Mouse (Mus musculus) thymus, adult 18-20 months (tissue): ENCODE results near the gene Ift88.

Experiments used
- DNase-seq, 2 experiments: peaks; one replicate each; pipeline ENCODE4 v3.0.0; 2022; ENCODE audit warnings: mixed read lengths in 2 of 2

The Ift88 gene

GRCm38 (mm10) chr14:57423432-57424211 is at the start of gene Ift88:
Ift88 (plus strand) TSS chr14:57424062.
- peak; percentile 75 to 80 for DNase-seq

- no peak for DNase-seq
Measured at GRCm38 (mm10) chr14:57375205-57375604, 48.7 kb upstream of the Ift88 start.

GRCm38 (mm10) chr14:57376016-57376415 is 47.8 kb upstream of the Ift88 start:
- DNase-seq: no peak

- DNase-seq: no peak
Measured at GRCm38 (mm10) chr14:57376956-57377355, 46.9 kb upstream of the Ift88 start.

GRCm38 (mm10) chr14:57377531-57377930 is 46.3 kb upstream of the Ift88 start:
- no peak for DNase-seq

- no peak for DNase-seq
Measured at GRCm38 (mm10) chr14:57385667-57386066, 38.2 kb upstream of the Ift88 start.

- DNase-seq: no peak
Measured at GRCm38 (mm10) chr14:57386758-57387561, 36.9 kb upstream of the Ift88 start.

GRCm38 (mm10) chr14:57391621-57392020 is 32.2 kb upstream of the Ift88 start:
- no peak for DNase-seq

GRCm38 (mm10) chr14:57392278-57392677 is 31.6 kb upstream of the Ift88 start:
- no peak for DNase-seq

GRCm38 (mm10) chr14:57395470-57395869 is 28.4 kb upstream of the Ift88 start:
- DNase-seq: no peak

GRCm38 (mm10) chr14:57397221-57397620 is 26.6 kb upstream of the Ift88 start:
- no peak for DNase-seq

GRCm38 (mm10) chr14:57398065-57398757 is 25.7 kb upstream of the Ift88 start, which contains the start of gene Cryl1:
Cryl1 (minus strand) TSS chr14:57398529.
- peak; percentile 97 to 98 for DNase-seq

- DNase-seq: peak in 1 of 2 experiments; percentile 22
Measured at GRCm38 (mm10) chr14:57398813-57399427, 24.9 kb upstream of the Ift88 start.

GRCm38 (mm10) chr14:57402815-57403214 is 21.0 kb upstream of the Ift88 start:
- DNase-seq: no peak

- peak; percentile 12 to 23 for DNase-seq
Measured at GRCm38 (mm10) chr14:57407039-57407987, 16.5 kb upstream of the Ift88 start.

GRCm38 (mm10) chr14:57408100-57408499 is 15.8 kb upstream of the Ift88 start:
- DNase-seq: no peak

GRCm38 (mm10) chr14:57409106-57409505 is 14.8 kb upstream of the Ift88 start:
- DNase-seq: no peak

- no peak for DNase-seq
Measured at GRCm38 (mm10) chr14:57412166-57412565, 11.7 kb upstream of the Ift88 start.

GRCm38 (mm10) chr14:57417187-57417586 is 6.7 kb upstream of the Ift88 start:
- no peak for DNase-seq

GRCm38 (mm10) chr14:57424212-57424561 is 325 bp downstream of the Ift88 start:
- no peak for DNase-seq

- no peak for DNase-seq
Measured at GRCm38 (mm10) chr14:57430451-57430850, 6.6 kb downstream of the Ift88 start.

GRCm38 (mm10) chr14:57452516-57452915 is 28.7 kb downstream of the Ift88 start:
- no peak for DNase-seq
